Mouse (Mus musculus) cerebellum, postnatal 14 days (tissue): ENCODE results near the gene Tm9sf1.

Experiments used
- DNase-seq, 2 experiments: peaks; one replicate each; pipeline ENCODE4 v3.0.0; 2021; ENCODE audit warnings: mixed read lengths in 2 of 2

The Tm9sf1 gene

GRCm38 (mm10) chr14:55589771-55590448, 53.7 kb downstream of the Tm9sf1 start:
- DNase-seq, result no peak

- no peak for DNase-seq
Measured at GRCm38 (mm10) chr14:55589271-55589670, 54.3 kb downstream of the Tm9sf1 start.

- no peak for DNase-seq
Measured at GRCm38 (mm10) chr14:55586149-55586548, 57.5 kb downstream of the Tm9sf1 start.
